Mouse (Mus musculus) left cerebral cortex, postnatal 4 days (tissue): ENCODE results near the gene Stx8. TPM values are rescaled to one million over a fixed set of nuclear protein-coding genes. Genes with fewer than 3 reads are reported as not detected.

ENCODE experiments used
- DNase-seq: peaks from one replicate; pipeline ENCODE4 v3.0.0-alpha.2; 2022
- intact Hi-C: fragments of 180-260 bp; cut with DNase I; formaldehyde crosslinking; loops from one replicate; pipeline ENCODE4 v1.15.1; 2025
- total RNA-seq, 2 experiments: library from RNA; stranded (reverse); gene quantifications; 2 replicates each; pipeline ENCODE4 v1.2.3; 2021

Gene Stx8
- total RNA-seq, 2 experiments from 2014 or later, result 26.7 to 30.1 TPM

DNA sequence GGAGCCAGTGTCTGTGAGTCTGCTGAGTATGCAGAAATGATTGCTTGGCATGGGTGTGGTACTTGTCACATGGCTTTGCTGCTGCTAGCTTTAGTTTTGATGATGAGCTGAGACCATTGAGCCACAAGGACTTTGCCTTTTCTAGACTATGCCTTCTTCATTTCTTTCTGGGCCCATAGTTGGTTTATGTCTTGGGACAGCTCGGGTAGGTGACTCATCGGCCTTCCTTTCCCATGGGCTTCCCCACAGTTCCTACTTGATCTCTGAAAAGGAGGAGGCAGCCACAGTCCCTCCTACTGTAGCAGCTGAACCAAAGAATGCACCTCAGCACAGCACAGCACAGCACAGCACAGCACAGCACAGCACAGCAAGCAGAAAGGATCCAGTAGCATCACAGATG lies 66.5 kb downstream of the Stx8 start:
- no peak for DNase-seq
- intact Hi-C loops, result no loop called here

DNA sequence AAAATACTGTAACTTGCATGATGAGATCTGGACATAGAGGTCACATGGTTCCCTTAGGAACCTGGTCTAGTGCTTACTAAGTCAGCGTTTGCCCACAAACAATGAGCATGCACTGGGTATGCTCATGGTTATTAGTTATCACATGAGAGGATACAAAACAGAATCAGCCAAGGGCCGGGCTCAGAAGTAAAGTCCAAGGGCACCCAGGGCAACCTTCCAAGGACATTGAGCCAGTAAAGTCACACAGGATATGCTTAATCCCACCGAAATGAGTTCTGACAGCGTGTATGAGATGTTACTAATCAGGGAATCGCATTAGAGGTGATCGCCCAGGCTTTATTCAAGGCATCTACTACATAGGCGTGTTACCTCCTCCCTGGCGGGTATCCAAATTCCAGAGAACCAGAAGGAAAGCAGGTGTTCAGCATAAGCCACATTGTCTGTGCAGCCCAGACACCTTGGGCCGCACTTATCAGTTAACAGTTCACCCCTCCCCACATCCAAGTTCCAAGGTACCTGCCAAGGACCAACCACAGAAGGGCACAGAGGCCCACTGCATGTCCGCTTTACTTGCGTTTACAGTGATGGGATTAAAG lies 67.4 kb downstream of the Stx8 start:
- intact Hi-C loops, result no loop called here
- DNase-seq, result no peak

DNA sequence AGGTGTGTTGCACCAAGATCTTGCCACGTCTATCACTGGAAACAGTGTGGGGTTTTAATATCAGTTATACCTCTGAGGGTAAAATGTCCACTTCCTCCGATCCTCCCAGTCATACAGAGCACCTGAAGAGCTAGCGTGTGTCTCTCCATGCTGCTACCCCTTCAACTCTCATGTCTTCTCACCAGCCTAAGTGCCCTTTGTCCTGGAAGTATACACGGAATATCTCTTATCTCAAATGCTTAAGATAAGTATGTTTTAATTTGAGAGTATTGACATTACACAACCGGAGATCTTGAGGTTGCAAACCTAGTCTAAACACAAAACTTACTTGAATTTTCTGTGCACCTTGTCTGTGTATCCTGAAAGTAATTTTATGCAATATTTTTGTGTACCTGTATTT lies 68.4 kb downstream of the Stx8 start:
- intact Hi-C loops, result no loop called here
- DNase-seq, result no peak

DNA sequence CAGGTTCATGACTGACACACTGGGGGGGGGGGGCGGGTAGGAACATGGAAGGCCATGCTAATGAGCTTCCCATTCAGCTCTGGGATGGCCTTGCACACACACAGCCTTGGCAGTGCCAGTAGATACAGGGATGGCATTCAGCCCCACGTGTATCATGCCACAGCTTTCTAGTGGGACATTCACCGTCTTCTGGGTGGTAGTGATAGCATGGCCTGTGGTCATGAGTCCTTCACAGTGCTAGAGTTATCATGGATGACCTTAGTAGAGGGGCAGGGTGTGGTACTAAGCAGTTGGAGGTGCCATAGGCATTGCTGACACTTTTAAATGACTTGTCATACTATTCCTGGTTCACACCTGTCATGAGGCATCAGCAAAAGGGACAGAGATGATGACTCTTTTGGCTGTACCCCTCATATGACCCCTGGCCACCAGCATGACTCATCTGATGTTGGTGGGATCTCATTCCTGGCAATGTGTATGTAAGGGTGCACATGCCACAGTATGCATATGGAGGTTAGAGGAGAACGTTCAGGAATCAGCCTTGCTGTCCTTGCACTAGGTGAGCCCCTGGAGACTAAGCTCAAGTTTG lies 69.4 kb downstream of the Stx8 start:
- intact Hi-C loops, result no loop called here
- DNase-seq, result no peak

DNA sequence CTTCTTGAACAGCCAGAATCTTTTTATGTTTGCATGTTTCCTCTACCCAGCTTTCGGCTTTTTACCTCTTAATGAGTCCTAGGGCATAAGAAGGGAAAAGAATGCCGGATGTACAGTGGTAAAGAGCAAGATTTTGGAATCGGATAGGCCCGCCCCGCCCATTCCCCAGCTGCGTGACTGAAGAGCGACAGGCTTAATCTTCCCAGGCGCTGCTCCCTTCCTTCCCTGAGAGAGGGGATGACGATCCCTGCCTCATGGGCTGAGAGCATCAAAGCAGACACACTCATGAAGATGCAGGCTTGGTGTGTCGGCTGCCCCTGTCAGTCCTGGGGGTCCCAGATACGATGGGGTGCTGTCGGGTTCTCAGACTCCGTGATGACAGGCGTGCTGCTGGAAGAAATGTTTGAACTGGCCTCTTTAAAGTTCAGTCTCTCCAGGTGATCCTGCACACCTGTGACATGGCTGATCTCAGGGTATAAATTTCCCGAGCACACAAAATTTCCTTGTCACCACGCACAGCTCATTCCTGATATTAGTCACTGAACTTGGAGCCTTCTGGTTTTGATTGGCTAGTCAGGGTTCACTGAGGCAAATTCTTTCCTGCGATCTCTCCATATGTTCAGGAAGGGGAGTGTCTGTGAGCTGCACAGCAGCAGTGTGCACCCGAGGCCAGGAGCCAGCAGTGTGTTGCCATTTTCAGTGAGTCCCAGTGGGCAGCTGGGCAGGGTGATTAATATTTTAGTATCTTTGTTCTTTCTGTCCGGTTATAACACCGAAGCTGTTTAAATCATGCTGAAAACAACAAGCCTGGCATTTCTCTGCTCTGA lies 70.4 kb downstream of the Stx8 start:
- peak; percentile 20 for DNase-seq
- intact Hi-C loops, result no loop called here

DNA sequence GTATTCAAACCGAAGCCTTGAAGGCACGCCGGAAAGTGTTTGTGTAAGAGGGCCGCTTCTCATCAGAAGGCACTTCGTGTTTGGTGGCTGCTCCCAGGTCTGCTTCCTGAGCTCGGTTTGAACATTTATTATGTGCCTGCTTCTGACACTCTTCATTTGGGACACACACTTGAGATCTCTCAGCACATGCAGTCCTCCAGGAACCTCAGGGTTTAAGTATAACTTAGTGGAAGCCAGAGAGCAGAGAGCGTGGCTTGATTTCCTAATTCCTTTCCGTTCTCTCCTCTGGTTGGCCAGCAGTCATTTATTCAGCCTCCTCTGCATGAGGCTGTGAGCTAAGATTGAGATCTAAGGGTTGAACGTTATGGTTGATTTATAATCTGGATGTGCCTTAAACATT lies 71.1 kb downstream of the Stx8 start:
- intact Hi-C loops, result no loop called here
- DNase-seq, result no peak

DNA sequence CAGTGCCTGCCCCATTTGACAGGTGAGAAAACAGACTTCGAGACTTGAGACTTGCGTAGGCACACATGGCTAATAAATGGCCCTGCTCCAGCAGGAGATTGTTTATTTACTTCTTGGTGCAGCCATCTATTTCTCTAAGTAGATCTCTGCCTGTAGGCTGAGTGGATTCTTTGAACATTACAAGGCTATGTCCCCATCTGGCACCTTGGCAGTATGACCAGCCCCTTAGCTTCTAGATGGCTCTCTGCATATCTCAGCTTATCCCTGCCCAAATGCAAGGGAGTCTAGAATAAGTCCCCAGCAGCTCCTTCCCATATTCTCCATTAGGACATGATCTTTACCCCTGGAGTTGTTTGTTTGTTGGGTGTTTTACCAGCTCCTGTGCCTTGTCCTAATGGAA lies 72.1 kb downstream of the Stx8 start:
- intact Hi-C loops, result no loop called here

DNA sequence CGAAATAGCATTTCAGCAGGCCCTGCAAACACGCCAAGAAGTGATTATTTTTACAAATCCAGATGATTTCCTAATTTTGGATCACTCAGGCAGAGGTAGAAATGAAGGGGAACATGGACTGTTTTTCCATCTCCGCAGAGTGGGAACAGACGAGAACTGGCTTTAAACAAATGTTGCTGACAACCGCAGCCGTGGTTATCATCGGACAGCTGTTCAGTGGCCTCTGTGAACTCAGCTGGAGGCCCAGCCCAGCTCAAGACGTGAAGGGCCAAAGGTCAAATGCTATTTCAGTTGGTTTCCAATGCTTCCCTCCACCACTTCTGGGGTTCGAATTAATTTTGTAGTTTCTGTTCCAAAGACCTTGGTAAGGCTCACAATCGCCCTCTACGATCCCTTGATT lies 78.2 kb downstream of the Stx8 start:
- DNase-seq, result no peak
- intact Hi-C loops, result no loop called here

More for the DNA sequence above, 72.1 kb downstream of the Stx8 start:
- DNase-seq, result peak; percentile 29

DNA sequence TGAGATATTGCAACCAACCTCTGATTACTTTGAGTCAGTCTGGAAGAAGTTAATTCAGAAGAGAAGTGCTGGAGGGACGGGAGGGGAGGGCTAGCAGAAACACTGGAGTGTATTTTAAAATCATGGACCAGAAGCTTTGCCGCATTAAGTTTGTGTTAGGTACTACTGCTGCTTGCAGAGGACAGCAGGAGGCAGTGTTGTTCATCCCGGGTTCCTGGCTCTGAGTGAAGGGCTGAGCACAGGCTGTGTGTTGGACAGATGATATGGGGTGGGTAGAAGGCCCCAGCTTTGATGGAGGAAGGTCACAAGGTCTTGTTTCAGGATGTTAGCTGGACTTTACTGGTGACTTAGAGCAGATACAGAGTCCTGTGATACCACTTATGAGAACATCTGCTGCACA lies 80.9 kb downstream of the Stx8 start:
- no peak for DNase-seq
- intact Hi-C loops, result no loop called here

DNA sequence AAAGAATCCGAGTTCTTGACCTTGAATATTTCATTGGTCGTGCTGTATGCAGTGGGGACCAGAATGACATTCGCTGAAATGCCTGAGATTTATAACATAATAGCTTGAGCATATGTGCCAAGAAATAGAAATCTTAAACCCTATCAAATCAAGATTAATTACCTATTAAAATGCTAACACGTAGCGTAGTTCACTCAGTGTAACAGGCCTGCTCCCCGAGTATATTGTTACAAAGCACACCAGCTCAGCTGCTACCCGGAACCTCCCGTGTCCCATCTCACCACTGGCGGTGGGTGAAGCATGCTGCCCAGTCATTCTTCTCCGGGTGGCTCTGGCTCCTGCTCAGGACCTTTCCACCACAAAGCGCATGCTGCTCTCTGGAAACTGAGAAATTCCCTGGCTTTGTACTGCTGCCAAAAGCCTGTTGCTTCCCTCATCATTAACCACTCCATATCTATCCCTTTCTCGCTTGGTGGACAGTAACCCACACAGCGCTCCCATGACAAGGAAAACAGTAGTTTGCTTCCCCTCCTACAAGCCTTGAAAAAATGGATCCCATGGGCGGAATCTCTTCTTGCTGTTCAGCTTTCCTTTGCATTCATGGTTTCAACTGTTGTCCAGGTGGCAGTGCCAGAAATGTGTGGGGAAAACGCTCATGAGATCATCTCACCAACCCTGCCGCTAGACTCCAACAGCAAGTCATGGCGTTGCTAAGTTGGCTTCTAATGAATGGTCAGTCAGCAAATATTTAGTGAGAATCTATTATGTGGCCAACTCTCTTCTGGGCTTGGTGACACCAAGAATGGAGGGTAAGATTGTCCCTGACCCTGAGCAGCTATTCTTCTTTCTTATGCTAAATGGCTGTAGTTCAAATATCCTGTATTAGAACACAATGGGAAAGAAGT lies 83.5 kb downstream of the Stx8 start:
- intact Hi-C loops, result no loop called here
- DNase-seq, result peak; percentile 47

DNA sequence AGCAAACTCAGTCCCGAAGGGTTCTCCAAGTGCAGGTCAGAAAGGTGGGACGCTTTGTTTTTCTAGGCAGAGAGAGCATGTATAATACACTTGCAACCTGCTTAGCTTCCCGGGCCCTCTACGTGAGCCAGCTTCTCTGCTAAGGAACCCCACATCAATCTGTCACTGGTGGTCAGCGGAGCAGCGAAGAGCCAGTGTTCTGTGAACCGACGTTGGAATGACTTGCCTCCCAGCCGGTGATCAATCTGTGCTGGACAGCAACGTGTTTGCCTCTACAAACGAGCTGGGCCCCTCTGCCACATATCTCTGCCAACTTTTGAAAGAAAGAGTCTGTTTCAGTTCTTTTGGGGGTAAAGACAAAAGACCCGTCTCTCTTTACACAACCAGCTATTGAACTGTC lies 84.7 kb downstream of the Stx8 start:
- peak; percentile 59 for DNase-seq
- intact Hi-C loops, result no loop called here

DNA sequence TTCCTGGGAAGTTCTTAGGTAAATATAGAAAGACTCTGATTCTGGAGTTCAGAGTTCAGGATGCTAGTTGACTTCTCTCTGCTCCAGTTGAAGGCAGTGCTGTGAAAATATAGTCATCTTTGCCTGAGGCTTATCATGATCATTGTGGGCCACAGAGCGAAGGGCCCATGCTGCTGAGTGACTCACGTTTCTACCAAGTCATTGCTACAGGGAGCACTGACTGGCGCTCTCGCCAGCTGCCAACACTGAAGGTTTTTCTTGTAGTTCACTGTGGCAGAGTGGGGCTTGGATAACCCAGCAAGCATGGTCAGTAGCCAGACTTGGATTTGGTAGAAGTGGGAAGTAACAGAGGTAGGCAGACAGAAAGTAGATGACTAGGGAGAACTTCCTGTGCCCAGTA lies 85.3 kb downstream of the Stx8 start:
- DNase-seq, result no peak
- intact Hi-C loops, result no loop called here

DNA sequence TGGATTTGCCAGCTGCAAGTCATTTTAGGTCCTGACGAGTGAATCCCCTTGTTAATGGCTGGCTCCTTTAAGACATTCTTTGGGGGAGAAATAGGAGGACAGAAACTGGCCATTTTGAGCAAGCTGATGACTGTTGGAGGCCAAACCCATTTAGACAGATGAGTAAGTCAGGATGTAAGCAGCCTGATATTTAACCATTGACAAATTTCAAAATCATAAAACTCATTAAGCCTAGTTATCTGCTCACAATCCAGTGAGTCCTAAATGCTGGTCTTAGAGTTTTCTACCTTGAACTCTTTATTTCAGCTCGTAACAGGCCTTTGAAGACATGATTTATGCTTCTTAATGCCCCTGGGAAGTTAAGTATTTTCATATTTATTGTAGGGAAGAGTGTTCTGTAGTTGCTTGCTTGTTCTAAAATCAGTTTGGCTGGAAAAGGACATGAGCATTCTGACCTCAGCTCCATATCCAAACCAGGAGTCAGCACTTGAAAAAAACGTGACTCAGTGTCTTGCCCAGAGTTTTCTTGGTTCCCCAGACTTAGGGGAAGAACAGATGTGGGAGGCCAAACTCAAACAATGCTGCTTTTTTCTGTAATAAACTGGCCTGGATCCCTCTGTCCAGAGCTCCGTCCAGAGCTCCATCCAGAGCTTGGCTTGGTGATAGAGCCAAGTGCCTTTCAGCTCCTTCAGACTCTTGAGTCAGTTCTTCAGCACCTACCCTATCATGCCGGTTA lies 92.6 kb downstream of the Stx8 start:
- DNase-seq, result no peak
- intact Hi-C loops, result no loop called here

DNA sequence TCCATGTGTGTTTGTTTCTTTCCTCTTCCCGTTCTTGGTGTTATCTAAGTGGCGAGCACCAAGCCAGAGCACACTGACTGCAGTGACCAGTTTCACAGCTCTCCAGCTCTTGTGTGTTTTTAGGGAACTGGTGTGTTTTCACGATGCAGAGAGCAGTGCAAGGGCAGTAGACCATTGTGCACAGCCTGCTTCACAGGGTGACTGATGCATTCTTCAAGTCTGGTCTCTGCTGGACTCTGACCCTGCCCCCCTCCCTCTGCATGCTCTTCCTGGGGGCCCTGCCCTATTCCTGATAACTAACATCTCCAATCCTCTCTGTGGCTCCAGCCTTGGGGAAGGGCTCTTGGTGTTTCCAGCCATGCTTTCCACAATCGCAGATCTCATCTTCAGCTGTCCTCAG lies 94.7 kb downstream of the Stx8 start:
- intact Hi-C loops, result no loop called here

DNA sequence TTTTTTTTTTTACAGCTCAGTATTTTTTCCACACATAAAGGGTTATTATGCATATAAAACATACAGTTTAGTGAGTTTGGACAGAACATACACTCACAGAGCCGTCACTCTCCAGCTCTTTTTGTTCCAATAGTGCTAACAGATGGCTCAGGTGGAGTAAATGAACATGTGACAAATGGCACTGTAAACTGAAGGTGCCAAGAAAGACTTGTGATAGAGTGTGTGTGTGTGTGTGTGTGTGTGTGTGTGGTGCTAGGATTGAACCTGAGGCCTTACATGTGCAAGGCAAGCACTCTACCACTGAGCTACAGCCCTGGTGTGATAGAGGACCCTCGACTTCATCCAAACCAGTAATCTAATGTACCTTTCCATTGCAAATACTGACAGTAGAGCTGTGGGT lies 96.1 kb downstream of the Stx8 start:
- intact Hi-C loops, result no loop called here
- DNase-seq, result no peak

More for the DNA sequence above, 94.7 kb downstream of the Stx8 start:
- DNase-seq, result no peak

DNA sequence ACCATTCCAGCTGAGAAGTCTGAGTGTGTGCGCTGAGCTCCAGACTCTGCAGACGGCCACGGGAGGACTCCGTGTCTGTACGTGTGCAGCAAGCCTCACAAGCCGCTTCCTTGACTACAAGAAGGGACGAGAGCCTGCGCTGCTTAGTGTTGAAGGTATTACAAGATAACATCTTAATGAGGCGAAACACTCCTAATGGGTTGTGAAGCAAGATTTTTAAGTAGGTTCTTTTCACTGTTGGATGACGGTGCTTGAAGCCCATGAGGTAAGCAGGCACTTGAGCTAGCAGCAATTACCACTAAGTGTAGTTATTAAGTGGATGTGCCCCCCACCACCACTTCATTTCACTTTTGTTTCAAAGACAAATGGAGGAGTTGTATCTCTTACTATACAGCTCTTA lies 101.8 kb downstream of the Stx8 start:
- intact Hi-C loops, result no loop called here
- no peak for DNase-seq

DNA sequence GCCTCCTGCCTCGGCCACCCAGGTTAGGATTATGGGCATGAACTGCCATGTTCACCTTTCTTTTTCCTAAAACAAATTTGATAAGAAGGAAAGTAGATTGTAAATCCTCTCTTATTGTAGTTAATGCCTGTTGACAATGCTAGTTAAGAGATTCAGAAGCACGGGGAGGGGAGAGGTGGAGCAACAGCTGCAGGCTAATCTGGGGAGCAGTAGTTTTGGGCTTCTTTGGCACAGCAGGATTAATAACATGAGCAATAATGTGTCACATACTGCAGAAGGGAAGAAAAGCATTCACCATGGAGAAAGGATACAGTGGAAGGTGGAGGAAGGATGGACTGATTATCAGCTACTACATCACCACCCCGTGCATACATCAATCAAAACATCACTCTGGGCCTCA lies 104.1 kb downstream of the Stx8 start:
- intact Hi-C loops, result no loop called here
- no peak for DNase-seq

DNA sequence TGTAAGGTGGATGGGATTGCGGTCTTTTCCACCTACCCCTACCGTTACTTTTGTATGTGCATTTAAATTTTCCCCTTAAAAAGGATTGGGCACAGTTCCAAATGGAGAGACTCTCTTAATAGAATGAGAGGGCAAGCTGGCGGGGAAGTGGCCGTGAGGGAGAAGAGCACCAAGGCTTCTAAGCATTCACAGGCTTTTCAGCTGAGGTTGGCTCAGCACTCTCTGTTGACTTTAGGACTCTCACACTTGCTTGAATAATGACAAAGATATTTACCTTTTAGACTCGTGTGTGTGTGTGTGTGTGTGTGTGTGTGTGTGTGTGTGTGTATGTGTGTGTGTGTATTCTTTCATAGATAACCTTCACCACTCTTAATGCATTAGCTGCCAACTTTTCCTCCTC lies 105.8 kb downstream of the Stx8 start:
- no peak for DNase-seq
- intact Hi-C loops, result no loop called here

DNA sequence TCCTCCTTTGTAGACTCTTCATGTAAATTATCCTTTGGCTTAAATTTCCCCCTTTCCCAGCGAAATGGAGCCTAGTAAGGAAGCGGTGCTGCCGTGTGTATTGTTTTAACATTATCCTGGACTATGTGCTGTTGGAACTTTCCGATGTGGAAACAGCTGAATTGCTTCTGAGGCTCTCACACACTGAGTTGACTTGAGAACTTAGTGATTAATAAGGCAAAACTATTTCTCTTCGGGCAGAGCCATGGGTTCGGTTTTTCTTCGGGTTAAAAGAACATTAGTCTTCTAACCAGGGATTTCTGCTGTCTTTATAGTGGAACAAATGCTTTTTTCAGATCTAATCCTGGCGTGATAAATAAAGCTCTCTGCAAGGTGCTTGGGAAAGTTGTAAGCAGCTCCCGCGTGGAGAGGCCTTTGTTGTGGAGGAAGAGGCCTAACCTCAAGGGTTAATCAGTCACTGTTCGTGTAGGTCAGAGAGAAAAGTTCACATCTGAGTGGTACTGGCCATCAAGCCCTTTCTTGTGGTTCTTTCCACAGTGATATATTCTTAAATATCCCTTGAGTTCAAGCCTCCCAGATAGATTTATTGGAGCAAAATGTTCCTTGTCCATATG lies 106.7 kb downstream of the Stx8 start:
- no peak for DNase-seq
- intact Hi-C loops, result no loop called here

DNA sequence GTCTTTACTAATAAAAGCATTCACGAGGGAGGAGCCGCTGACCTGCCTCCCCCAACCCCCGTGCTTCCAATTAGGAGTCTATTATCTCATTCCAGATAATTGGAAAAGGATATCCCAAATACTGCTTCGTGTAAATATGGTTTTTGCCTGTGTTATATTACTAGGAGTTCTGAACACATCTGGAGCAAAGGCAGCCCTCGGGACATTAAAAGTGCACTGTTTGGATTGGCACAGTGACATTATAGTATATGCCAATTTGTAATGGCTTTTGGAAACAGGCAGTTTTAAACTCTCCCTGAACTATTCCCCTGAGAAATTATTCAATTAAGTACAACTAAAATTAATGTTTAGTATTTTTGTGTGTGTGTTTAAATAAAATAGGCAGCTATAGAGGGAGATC lies 108.7 kb downstream of the Stx8 start:
- DNase-seq, result no peak
- intact Hi-C loops, result no loop called here
